Mouse (Mus musculus) hindbrain, postnatal 0 days (tissue): ENCODE measurements around the gene Tmem151b. TPM values are rescaled to one million over a fixed set of nuclear protein-coding genes. Genes with fewer than 3 reads are reported as not detected.

Source experiments
- ATAC-seq: fragments of 200-750 bp; cut with Nextera tagmentation; 2 replicates; pipeline ENCODE4 v1.8.0; 2017; ENCODE audit warnings: mild to moderate bottlenecking, moderate TSS enrichment, moderate library complexity
- DNase-seq: peaks from one replicate; pipeline ENCODE4 v3.0.0-alpha.2; 2015; ENCODE audit warnings: low spot score
- H3K27ac ChIP-seq: fragments of 300-500 bp; sonication (generic); 2 replicates; pipeline ENCODE4 v1.5.1; 2014; ENCODE audit warnings: mild to moderate bottlenecking
- H3K27me3 ChIP-seq: fragments of 300-500 bp; sonication (generic); 2 replicates; pipeline ENCODE4 v1.6.1; 2014; ENCODE audit warnings: low read length, mixed read lengths; ENCODE audit not compliant: insufficient read depth
- H3K36me3 ChIP-seq: fragments of 300-500 bp; sonication (generic); 2 replicates; pipeline ENCODE4 v1.6.1; 2014; ENCODE audit warnings: low read length, mixed read lengths; ENCODE audit not compliant: insufficient read depth
- H3K4me1 ChIP-seq: fragments of 300-500 bp; sonication (generic); 2 replicates; pipeline ENCODE4 v1.6.1; 2014; ENCODE audit warnings: antibody characterized with exemption, low read length, mixed read lengths; ENCODE audit not compliant: insufficient read depth
- H3K4me2 ChIP-seq: fragments of 300-500 bp; sonication (generic); 2 replicates; pipeline ENCODE4 v1.6.1; 2014; ENCODE audit warnings: low read depth, mild to moderate bottlenecking, low read length, moderate library complexity, mixed read lengths
- H3K4me3 ChIP-seq: fragments of 300-500 bp; sonication (generic); 2 replicates; pipeline ENCODE4 v1.5.1; 2014; ENCODE audit warnings: low read length
- H3K9ac ChIP-seq: fragments of 300-500 bp; sonication (generic); replicated peaks from 2 replicates; pipeline ENCODE4 v1.6.1; 2014; ENCODE audit warnings: mild to moderate bottlenecking, low read length, moderate library complexity, mixed read lengths
- H3K9me3 ChIP-seq: fragments of 300-500 bp; sonication (generic); 2 replicates; pipeline ENCODE4 v1.6.1; 2016; ENCODE audit warnings: low read length, mixed read lengths
- CTCF ChIP-seq: IDR thresholded peaks from 2 replicates; pipeline ENCODE4 v1.5.1; 2016; ENCODE audit warnings: antibody characterized with exemption, control low read depth, low read depth
- WGBS: fragments of 180-500 bp; shearing (Covaris S2); extraction: QIAGEN DNeasy Blood & Tissue Kit; methylation state at CpG from one replicate; pipeline ENCODE4 v1.1.7; 2014; 5-methylcytosine and 5-hydroxymethylcytosine counted together
- polyA plus RNA-seq: library from polyadenylated mRNA; unstranded; fragments of >200 nt; fragmentation: Nextera tagmentation; extraction: Ambion mirVana; gene quantifications from 2 replicates; pipeline ENCODE4 v1.2.1, GENCODE M21; 2015
- total RNA-seq: library from RNA; depleted of rRNA; stranded (reverse); fragments of >200 nt; gene quantifications from 2 replicates; pipeline ENCODE4 v1.2.3, GENCODE M21; 2014

The Tmem151b gene
- total and polyA plus RNA-seq, 2 experiments from 2014 or later: 29.8 to 114 TPM

DNA sequence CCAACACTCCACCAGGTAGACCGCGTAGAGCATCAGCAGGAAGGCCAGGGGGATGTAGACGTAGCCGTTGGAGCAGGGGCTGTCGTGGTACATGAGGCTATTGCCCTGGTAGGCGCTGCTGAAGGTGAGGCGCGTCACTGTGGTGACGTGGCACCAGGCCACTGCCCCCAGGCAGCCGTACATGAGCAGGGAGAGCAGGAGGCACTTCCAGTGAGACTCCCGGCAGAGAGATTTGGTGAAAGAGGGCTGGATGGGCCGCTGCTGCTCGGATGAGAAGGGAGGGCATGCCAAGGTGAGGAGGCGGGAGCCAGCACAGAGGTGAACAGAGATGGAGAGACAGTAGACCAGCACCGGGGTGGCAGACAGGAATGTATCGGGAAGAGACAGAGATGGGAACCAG is 2.5 kb downstream of the Tmem151b start:
- no peak overlapping the region for H3K4me3 ChIP-seq
- 0 out of 2 replicates have a peak, but pooled peaks cover 2% of the 10 kb centered on the region for H3K36me3 ChIP-seq
- no peak for DNase-seq
- H3K9me3 ChIP-seq: no peaks in the 10 kb centered on the region
- H3K27ac ChIP-seq: no peak overlapping the region
- no peak for TF ChIP-seq CTCF
- H3K4me2 ChIP-seq: peak overlapping the region; percentile 72; the same call in 1 of the 2 replicates
- 62% methylated on average over 16 of the region's 16 CpGs for WGBS
- H3K9ac ChIP-seq: no peak overlapping the region
- peaks cover 2% of the 10 kb centered on the region; the same call in 1 of the 2 replicates for H3K4me1 ChIP-seq
- no peak for ATAC-seq
- H3K27me3 ChIP-seq: peaks cover 7% of the 10 kb centered on the region; the same call in 1 of the 2 replicates

DNA sequence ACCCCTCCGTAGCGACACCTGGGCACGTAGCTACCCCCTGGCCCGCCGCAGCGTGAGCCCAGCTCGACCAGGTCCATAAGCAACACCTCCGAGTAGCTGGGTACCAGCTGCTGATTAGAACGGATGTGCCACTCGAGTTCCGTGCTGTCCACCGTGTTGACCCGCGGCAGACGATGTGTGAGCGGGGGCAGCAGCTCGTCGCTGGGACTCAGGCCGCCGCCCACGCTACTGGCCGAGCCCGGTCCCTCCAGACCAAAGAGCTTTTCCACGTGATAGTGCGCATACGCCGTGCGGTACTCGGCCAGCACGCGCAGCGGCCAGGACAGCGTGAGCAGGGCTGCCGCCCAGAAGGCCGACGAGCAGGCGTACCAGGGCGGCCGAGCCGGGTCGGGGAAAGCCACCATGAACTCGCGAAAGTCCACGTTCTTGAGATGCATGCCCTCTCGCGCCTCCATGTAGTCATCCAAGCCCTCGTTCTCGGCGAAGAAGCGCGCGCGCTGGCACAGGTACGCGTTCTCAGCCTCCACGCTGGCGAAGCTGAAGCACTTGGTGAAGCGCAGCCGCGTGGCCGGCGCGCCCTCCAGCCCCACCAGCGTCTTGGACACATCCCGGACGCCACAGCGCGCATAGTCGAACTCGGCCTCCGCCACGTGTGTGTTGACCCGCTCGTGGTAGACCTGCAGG is 4.1 kb downstream of the Tmem151b start:
- 14% methylated on average over 74 of the region's 74 CpGs for WGBS
- H3K4me2 ChIP-seq: peak overlapping the region; percentile 39
- H3K27ac ChIP-seq: peak overlapping the region; percentile 56; the same call in 1 of the 2 replicates
- H3K4me1 ChIP-seq: peaks cover 2% of the 10 kb centered on the region; the same call in 1 of the 2 replicates
- DNase-seq: no peak
- H3K27me3 ChIP-seq: peaks cover 7% of the 10 kb centered on the region; the same call in 1 of the 2 replicates
- 0 out of 2 replicates have a peak, but pooled peaks cover 2% of the 10 kb centered on the region for H3K36me3 ChIP-seq
- ATAC-seq: no peak
- TF ChIP-seq CTCF: no peak
- no peaks in the 10 kb centered on the region for H3K9me3 ChIP-seq
- H3K4me3 ChIP-seq: 0 out of 2 replicates have a peak overlapping the region, but pooled peaks have one; percentile 3
- peak overlapping the region; percentile 13; the same call in 1 of the 2 replicates for H3K9ac ChIP-seq

DNA sequence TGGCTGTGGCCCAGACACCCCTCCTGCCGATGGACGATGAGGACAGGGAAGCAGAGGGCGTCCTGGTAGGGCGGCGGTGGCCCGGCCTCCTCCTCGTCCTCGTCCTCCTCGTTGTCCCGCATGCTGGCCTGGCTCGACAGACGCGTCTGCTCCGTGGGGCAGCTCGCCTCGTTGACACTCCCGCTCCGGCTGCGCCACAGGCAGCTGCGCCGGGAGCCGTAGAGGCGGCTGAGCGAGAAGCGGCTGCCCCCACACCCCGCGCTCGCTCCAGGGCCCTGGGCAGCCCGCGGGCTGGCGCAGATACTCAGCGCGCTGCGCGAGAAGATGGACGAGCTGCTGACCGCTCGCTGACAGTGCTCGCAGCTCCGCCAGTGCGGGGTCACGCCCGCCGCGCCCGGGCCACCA is 4.6 kb downstream of the Tmem151b start:
- no peak for TF ChIP-seq CTCF
- Histone ChIP-seq H3K36me3 (0 out of 2 replicates have a peak, but pooled peaks cover 2% of the 10 kb centered on the region), H3K4me1 (peaks cover 2% of the 10 kb centered on the region; the same call in 1 of the 2 replicates), H3K9ac (peak overlapping the region; percentile 13; the same call in 1 of the 2 replicates), H3K27ac (peak overlapping the region; percentile 56), H3K27me3 (peaks cover 7% of the 10 kb centered on the region; the same call in 1 of the 2 replicates), H3K4me2 (peak overlapping the region; percentile 39), H3K4me3 (0 out of 2 replicates have a peak overlapping the region, but pooled peaks have one; percentile 3), H3K9me3 (no peaks in the 10 kb centered on the region)
- ATAC-seq (no peak), DNase-seq (no peak)
- 18% methylated on average over 44 of the region's 46 CpGs for WGBS

DNA sequence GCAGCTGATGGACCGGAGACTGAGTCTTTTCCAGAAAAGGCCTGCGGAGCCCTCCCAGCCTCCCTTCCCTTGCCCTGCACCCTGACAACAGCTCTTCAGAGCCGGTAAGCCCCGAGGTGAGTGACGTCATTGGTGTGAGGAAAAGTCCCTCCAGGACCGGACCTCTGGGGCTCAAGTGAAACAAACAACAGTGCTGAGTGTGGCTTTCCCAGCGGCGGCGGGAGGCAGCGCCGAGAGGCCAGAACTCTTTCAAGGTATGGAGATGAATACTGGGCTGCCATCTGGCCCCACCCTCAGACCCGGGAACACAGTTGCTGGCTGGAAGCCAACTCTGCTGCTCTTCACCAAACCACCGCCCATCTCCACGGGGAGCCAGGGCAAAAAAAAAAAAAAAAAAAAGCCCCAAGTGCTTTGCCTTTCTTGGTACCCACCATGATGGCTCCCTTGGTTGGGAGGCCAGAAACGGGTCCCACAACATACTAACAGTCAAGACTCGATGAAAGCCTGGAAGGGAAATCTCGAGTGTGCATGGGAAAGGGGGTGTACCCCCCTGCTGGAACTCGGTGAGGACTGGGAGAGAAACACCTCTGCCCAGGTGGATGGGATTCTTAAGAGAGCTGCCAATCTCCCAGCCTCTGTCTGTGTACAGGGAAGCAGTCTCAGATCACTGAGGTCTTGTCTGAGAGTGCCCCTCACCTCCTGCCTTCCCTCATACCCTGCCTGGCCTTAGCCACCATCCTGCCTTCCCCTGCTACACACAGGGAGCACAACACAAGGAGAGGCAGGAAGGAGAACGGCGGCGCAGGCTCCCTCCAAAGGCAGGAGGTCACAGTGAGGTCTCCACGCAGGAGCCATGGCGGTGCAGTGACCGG is 5.2 kb downstream of the Tmem151b start:
- no peak overlapping the region for H3K4me2 ChIP-seq
- no peak for TF ChIP-seq CTCF
- WGBS: 14% methylated on average over 24 of the region's 24 CpGs
- H3K27ac ChIP-seq: peak overlapping the region; percentile 56
- DNase-seq (peak; percentile 52), ATAC-seq (no peak)
- H3K4me1 ChIP-seq: peaks cover 2% of the 10 kb centered on the region; the same call in 1 of the 2 replicates
- 0 out of 2 replicates have a peak, but pooled peaks cover 2% of the 10 kb centered on the region for H3K36me3 ChIP-seq
- H3K9me3 ChIP-seq: no peaks in the 10 kb centered on the region
- H3K27me3 ChIP-seq: peaks cover 7% of the 10 kb centered on the region; the same call in 1 of the 2 replicates
- H3K9ac ChIP-seq: 0 out of 2 replicates have a peak overlapping the region, but pooled peaks have one; percentile 13
- 0 out of 2 replicates have a peak overlapping the region, but pooled peaks have one; percentile 3 for H3K4me3 ChIP-seq

DNA sequence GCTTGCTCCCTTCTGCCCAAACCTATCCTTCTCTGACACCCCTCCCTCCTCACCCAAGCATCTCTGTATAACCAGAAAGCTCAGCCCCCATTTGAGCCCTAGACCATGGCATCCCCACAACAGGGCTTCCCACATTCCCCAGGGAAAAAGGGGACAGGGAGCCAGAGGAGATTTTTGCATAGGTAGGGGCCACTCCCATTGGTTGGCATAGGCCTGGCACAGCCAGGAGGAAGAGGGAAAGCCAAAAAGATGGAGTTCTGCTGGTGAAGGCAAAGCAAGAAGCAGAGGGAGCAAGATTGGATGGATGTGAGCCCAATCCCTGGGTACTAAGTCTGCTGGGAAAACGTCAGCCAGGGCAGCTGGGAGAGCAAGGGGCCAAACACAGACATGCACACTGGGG is 6.4 kb downstream of the Tmem151b start:
- Histone ChIP-seq H3K27me3 (peaks cover 7% of the 10 kb centered on the region; the same call in 1 of the 2 replicates), H3K4me1 (peaks cover 2% of the 10 kb centered on the region; the same call in 1 of the 2 replicates), H3K9me3 (no peaks in the 10 kb centered on the region), H3K36me3 (0 out of 2 replicates have a peak, but pooled peaks cover 2% of the 10 kb centered on the region), H3K27ac (peak overlapping the region; percentile 20; the same call in 1 of the 2 replicates), H3K4me2 (no peak overlapping the region), H3K9ac (no peak overlapping the region), H3K4me3 (no peak overlapping the region)
- no peak for TF ChIP-seq CTCF
- 35% methylated on average over 1 of the region's 1 CpGs for WGBS
- ATAC-seq: no peak
- DNase-seq: no peak

GRCm38 (mm10) chr17:45542705-45543104 is 6.8 kb downstream of the Tmem151b start:
- Histone ChIP-seq H3K4me3 (no peak overlapping the region), H3K27me3 (peaks cover 7% of the 10 kb centered on the region; the same call in 1 of the 2 replicates), H3K9me3 (no peaks in the 10 kb centered on the region), H3K9ac (no peak overlapping the region), H3K4me1 (peaks cover 2% of the 10 kb centered on the region; the same call in 1 of the 2 replicates), H3K4me2 (no peak overlapping the region), H3K27ac (no peak overlapping the region), H3K36me3 (0 out of 2 replicates have a peak, but pooled peaks cover 2% of the 10 kb centered on the region)
- ATAC-seq (no peak), DNase-seq (no peak)
- 59% methylated on average over 2 of the region's 2 CpGs for WGBS
- no peak for TF ChIP-seq CTCF
